Mouse (Mus musculus) heart, embryonic 12.5 days (tissue): Measurements from ENCODE around the gene Dennd4a. TPM values are rescaled to one million over a fixed set of nuclear protein-coding genes. Genes with fewer than 3 reads are reported as not detected.

Experiments
- polyA plus RNA-seq: library from polyadenylated mRNA; unstranded; fragments of >200 nt; fragmentation: Nextera tagmentation; extraction: Ambion mirVana; gene quantifications from 2 replicates; pipeline ENCODE4 v1.2.1, GENCODE M21; 2016

Dennd4a gene
- polyA plus RNA-seq, 1 experiment from 2014 or later: 5.4 TPM

Other genes starting within 250 kb of the Dennd4a start
- gene Rab11a, start 73.6 kb upstream of the Dennd4a start, polyA plus RNA-seq: 325 and 346 TPM in 2 replicates
- gene Slc24a1, start 140.3 kb downstream of the Dennd4a start, polyA plus RNA-seq: 0.05 TPM in 2 replicates
- gene Ints14, start 149.6 kb downstream of the Dennd4a start, polyA plus RNA-seq: 45.2 and 48.6 TPM in 2 replicates
- gene Hacd3, start 210.4 kb downstream of the Dennd4a start, polyA plus RNA-seq: 62.8 and 64.0 TPM in 2 replicates
- gene Dpp8, start 221.1 kb downstream of the Dennd4a start, polyA plus RNA-seq: 42.6 and 44.3 TPM in 2 replicates